Mouse (Mus musculus): Measurements from ENCODE around the gene Gpam. TPM values are rescaled to one million over a fixed set of nuclear protein-coding genes. Genes with fewer than 3 reads are reported as not detected.

Gene Gpam
- total RNA-seq, 2 experiments from 2014 or later = 84.0 to 124 TPM

DNA sequence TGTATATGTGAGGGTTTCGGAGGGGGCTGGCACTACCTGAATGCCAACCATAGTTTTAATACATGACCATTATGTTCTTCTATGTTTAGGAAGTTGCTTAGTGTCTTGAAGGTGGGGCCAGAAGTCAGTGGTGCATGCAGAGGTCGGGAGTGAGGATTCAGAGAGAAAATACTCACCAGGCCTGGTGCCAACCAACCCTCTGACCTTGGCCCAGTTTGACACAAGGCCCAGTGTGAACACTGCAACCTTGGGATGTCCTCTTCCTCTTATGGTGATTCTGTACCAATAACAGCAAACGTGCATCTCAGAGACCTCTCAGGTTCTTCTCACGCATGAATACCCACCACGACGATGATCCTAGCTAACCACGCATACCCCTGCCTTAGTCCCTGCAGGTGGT lies 11.5 kb upstream of the Gpam start:
- DNase-seq = no peak

DNA sequence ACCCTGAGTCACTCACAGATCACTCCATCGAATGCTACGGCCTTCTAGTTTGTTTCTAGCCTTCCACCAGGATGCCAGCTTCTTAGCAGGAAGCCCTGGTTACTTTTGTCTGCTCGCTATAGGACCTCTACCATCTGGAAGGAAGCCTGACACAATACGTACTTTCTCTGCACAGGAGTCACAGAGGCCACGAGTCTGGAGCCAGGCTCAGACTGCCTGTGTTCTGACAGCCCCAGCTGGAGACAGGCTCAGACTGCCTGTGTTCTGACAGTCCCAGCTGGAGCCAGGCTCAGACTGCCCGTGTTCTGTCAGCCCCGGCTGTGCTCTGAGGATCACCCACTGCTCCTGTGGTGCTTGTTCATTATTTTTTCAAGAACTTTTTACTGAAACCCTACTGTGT lies 10.8 kb upstream of the Gpam start:
- no peak for DNase-seq

DNA sequence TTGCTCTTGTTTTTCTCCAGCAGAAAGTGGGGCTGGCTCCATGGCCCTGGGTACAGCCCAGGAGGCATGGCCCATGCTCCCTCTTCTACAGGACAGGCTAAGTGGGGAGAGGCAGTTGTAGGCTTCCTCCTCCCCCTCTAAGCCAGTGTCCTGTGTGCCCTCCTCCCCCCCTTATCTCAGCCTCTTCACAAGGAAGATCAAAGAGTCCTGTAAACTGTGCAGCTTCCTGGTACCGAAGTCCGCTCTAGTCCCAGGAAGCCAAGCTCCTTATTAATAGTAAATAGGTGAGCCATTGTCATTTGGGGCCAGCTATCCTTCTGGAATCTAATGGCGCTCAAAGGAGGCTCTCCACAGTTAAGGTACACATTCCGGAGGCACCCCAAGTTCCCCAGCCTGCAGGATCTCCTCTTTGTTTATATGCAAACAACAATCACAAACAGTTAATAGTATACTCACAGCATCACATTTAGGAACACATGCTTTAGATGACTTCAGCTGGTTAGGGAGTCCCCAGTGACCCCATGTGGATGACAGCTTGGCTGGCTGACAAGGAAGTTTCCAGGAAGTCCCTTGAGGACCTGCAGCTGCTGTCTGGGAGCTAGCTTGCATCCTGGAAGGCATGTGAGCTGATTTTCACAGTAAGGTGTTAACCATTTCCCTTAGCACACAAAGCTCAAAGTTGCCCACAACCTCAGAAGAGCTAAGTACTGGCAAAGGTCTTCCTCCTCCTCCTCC lies 9.8 kb upstream of the Gpam start:
- peak; percentile 36 for DNase-seq

DNA sequence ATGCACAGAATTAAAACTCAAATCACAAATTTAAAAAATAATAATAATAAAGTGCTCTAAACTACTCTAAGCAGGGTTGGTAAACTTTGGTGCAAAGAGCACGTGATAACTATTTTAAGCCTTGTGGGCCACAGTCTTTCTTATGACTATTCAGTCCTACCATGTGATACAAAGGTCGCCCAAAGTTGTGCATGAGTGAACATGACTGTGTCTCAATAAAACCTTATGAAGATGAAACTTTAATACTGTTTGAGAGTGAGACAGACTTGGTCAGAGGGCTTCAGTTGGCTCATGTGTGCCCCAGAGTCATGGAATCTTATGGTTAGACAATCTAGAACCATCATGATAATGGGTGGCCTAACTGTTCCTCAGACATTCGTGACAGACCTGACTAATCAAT lies 8.9 kb upstream of the Gpam start:
- DNase-seq = no peak

DNA sequence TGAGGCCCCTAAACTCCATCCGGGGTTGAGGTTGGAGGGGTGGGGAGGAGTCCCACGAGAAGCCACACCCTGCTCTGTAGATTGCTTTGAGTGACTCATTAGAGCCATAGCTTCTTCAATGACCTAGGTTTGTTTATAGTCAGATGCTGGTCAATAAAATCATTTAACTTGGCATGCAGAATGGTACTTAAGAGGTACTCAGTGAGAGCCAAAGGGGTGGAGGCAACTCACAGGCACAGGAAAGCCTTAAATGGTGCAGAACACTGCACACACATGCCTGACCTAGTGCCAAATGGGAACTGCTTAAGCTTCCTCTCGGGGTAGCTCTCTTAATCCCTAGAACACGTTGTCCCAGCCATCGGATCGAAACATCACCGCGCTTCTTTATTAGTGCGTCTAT lies 7.5 kb upstream of the Gpam start:
- no peak for DNase-seq

DNA sequence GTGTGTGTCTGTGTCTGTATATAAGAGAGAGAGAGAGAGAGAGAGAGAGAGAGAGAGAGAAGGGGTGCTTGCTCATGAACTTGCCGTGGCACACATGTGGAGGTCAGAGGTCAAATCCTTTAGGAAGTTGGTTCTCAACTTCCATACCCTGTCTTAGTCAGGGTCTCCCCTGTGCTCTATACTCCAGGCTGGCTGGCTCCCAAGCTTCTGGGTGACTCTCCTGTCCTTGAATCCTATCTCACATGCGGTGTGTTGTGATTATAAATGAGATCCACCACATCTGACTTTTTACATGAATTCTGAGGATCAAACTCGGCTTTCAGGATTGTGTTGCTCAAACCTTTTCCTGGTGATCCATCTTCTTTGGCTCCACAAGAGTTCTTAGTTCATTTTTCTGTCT lies 5.4 kb upstream of the Gpam start:
- DNase-seq = no peak

DNA sequence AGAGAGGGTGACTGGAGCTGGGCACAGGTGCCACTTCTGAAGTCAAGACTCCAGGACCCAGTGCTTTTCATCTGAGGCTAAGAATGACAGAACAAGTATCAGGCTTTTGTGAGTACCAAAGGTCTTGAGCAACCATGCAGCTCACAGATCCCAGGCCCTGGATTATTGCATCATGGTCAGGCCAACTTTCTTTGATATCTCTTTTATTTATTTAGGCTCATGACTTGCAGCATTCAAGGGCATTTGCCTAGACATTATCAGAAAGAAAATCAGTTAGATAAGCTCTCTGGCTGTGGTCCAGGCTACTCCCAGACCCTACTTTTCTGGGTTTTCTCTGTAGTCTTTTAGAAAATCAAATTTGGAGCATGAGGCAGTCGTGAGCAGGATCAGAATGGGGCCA lies 4.7 kb upstream of the Gpam start:
- no peak for DNase-seq

DNA sequence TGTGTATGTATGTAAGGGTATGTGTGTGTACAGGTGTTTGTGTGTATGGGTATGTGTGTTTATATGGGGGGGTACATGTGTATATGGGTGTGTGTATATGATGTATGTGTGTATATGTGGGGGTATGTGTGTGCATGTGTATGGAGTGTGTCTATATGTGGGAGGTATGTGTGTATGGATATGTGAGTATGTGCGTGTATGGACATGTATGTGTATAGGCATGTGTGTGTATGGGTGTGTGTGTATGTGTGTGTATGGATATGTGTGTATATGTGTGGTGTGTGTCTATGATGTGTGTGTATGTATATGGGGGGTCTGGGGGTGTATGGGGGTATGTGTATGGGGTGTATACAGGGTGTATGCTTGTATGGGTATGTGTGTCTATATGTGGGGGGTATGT lies 1.4 kb upstream of the Gpam start:
- no peak for DNase-seq

DNA sequence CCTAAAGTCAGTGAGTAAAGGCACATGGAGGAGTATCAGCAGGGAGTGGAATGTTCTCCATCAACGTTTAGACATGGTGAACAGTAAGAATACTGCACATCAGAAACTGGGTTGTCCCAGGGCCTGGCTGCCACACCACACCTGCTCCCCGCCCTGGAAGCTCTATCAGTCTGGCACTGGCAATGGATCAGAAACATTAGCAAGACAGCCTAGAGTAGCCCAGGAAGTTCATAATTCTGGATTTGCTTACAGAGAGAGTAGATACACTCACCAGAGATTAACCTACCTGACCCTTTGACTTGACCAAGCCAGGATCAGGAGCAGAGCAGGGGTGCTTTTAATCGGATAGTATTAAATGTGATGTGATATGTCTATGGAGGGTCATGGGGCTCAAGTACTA lies 1.6 kb downstream of the Gpam start:
- DNase-seq = no peak

DNA sequence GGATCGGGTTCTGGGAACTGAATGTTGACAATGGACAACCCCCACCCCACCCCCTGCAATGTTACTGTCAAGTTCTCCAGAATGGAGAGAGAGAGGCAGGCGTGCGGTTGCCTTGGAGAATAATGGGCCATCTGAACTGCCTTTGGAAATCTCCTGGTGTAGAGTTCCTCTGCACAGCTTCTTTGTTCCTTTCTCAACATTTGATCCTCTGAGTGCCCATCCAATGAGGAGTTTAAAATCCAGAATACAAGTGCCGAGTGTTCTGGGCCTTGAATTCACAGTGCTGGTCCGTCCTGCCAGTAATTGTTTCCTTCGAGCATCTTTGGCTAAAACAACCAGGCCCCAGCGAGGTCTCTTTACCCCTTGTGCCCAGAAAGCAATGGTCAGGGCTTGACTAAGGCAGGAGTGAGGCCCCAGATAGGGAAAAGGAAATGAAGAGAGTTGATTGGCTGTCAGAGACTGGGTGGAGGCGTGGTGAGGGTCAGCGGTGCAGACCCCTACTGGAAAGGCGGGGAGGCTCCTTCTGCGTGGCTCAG lies 4.0 kb downstream of the Gpam start:
- no peak for DNase-seq

DNA sequence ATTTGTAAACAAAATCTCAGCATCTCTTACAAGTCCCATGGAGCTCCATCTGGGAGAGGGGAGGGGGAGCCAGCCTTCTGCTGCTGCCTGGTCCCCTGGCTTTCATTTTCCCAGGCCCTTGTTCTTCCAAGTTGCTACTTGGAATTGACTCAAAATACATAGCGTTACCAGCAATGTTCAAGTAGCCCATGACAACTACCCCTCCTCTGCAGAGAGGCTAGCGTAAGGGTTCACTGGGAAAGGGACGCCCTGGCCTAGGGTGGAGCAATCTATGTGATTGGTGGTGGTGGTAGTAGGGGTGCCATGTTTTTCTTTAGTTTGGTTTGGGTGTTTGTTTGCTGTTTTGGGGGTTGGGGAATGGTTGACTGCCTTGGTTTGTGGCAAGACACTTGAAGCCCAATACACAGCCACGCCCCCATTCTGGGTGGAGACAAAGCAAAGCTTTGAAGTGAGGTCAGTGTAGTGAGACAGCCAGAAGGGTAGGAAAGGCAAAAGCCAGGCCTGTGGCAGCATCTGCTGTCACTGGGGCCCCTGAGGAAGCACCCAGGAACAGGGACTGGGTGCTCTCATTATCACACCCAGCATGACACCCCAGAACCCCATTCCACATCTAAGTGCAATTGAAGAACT lies 4.6 kb downstream of the Gpam start:
- DNase-seq = no peak

DNA sequence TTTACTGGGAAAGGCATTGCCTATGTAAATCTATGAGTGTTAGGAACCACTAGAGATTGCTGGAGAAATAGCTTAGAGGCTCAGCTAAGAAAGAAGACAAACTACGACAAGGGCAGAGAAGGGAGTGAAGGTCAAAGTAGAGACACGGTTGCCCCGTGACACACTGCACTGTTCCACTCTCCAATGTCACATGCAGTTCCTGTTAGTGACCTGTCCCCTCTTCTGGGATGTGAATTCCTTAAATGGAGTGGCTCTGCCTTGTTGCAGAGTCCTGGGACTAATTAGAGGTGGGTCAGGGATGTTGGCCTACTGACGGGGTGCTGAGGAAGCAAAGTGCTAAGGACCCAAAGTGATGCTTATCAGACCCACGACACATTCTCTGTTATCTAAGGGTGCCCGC lies 5.2 kb downstream of the Gpam start:
- DNase-seq = no peak

DNA sequence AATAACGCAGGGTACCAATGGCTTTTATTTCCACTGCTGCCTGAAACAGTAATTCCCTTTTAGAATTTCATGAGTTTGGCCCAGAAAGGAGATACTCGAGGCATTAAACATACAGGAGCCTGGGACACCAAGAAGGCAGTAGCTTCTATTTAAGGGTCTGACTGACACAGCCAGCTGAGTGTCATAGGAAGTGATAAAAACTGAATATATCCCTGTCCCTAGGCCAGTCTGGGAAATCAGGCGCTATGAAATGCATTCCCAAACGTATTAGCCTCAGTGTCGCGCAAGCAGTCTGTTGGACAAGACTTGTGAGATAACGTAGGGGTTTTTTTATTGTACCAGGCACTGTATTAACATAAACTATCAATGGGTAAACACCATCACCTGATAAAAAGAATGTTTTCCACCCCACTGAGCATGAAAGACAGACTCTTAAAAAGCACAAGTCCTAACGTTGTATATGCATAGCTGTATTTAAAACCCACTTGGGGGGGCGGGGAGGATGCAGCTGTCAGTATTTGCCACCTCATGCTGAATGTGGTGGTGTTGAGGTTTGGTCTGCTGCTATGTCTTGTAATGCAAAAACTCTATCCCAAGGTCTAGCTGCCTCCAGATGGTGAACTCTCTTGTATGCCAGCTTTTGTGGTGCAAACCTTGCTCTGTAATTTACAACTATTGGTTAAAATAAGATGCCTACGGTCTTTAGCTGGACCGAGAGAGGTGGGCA lies 6.4 kb downstream of the Gpam start:
- DNase-seq = no peak

DNA sequence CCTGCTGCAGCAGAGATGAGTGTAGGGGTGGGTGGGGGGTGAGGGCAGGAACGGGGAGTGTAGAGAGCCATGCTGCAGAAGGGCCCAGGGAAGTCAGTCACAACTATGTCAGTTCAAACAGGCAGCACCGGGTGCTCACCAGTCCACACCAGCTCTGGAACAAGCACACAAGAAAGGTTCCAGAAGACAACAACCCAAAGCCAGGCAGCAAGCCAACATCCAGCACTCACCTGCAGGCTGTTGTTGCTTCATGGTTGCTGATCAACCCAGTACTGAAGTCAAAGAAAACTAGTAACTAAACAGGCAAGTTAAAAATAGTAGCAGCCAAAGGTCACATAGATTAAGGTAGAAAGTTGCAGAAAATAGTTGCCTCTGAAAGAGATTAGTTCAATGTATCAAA lies 7.5 kb downstream of the Gpam start:
- no peak for DNase-seq

DNA sequence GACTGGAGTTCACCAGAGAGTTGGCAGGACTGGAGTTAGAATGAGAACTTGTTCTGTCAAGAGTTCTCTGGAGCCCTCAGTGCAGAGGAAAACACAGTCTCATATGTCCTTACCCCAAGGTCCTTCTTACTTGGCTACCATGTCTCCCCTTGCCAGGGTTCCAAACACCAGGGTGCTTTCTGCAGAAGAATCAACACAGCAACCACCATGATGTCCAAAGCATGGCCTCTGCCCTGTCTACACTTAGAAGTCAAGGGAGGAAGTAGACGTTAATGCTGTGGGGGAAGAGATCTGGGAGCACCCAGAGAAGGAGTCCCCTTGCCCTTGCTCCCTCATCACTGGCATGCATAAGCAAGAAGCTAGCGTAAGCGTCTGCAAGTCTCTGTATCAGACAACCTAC lies 9.0 kb downstream of the Gpam start:
- no peak for DNase-seq

DNA sequence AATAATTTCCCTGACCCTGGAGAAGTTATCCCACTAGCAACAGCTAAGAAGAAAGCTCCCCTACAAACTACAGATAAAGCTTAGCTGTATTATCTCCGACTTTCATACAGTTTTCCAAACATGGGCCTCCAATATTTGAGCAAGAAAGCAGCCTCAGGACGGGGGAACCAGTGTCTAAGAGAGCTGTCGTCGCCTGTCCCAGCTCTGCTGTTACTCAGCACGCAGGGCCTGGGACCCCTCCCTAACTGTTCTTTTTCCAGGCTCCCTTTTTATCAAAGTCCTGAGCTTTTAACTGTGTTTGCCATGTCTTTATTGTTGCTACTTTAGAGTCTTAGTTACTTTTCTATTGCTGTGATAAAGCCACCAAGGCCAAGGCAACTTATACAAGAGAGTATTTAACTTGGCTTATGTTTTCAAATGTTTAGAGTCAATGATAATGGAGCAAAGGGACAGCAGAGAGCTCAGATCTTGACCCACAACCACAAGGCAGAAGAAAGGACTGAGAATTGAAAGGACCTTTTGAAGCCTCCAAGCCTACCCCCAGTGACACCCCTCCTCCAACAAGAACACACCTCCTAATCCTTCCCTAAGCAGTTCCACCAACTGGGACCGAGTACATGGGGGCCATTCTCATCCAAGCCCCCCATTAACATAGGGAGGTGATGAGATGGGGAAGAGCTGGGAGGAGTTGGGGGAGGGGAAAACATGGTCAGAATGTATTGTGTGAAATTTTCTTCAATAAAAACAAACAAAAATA lies 9.8 kb downstream of the Gpam start:
- DNase-seq = no peak

DNA sequence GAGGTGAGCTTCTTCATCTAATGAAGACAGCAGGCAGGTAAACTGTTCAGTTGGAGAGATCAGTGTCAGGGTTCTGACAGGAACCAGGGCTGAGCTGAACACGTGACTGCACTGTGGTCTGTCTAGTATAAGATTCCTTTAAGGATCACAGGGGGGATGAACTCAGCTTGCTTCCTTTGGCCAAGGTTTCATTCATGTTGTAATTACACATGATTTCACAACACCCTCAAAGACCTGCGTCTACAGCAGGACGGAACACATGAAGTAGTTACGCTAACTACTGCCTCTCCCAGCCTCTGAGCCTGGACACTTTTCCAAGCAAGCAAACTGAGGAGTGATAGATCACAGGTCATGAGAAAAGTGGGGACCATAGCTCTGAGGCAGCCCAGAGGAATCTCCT lies 11.5 kb downstream of the Gpam start:
- DNase-seq = no peak

DNA sequence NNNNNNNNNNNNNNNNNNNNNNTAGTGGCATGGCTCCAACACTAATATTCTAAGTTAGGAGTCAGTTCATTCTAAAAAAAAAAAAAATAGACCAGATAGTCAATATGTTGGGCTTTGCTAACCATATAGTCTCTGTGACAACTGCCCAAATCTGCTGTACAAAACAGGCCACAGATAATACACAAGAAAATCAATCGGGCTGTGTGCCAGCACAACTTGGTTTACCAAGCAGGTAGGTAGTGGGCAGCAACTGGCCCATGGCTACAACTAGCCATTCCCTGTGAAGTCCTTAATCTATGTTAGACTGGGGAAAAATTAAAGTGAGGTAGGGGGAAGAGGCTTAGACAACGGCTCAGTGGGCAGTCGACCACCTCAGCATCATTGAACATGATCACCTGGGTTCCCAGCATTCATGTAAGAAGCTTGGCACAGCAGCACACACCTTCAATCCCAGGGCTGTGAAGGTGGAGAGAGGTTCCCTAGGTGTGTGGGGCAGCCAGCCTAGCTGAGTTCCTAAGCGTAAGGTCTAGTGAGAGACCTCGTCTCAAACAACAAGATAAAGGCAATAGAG lies 12.1 kb downstream of the Gpam start:
- DNase-seq = no peak

DNA sequence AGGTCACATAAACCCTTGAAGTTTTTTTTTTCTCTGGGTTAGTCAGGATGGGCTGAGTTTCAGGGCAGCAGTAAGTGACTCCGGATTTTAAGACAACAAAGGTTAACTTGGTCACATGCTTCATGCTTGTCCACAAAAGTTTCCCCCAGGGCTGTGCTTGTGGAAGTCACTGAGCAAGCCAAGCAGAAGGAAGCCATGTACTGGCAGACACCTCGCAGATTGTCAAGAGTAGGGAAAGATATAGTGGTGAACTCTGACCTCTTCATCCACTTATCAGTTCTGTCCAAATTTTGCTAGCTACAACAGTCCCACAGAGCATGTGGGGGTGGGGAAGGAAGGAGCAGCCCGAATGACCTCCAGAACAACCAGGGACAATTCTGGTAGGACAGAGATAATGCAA lies 19.1 kb downstream of the Gpam start:
- no peak for DNase-seq

DNA sequence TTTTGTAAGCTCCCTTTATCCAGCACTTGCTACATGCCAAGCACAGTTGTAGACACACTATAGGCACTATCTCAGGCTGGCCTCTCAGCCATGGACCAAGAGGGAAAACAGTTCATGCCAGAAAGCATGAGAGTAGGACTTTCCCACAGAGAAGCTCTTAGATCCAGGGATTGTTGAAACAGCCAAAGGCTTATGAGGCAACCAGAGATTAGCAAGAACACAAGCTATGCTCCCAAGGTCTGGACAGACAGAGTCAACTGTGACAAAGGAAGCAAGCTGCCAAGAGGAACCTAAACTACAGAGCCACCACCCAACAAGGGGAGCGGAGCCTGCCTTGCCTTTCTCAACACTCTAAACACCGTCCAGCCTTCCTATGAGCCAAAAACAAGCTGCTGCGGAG lies 21.1 kb downstream of the Gpam start:
- no peak for DNase-seq

DNA sequence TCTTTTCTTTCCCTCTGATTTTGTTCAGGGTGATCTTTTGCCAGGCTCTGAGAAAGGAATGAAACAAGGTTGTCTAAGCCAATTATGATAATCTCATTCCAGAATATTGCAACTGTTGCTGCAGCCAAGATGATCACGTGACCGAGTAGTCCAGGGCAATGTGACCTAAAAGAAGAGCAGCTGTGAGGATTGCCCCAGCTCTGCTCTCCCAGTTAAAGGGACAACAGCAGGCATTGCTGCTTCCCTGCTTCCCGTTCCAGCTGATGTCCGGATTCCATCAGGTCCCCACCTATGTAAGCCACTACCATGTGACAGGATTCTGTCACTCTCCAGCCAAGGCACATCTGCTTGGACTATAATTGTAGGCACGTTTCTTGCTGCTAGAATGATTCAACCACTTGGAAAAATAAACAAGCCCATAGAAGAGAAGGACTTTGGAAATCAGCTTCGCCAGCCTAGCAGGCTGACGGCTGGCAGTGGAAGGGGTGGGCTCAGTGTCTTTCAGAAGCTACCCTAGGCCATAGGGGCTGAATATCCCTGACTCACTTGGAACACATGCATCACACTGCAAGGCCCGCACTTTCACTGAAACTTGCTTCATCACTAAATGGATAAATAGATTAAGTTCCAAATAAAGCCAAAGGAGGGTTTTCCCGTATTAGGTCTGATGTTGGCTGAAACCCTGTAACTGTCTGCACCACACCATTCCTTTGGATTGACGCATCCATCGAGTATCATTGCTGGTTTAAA lies 23.8 kb downstream of the Gpam start:
- peak; percentile 75 for DNase-seq

DNA sequence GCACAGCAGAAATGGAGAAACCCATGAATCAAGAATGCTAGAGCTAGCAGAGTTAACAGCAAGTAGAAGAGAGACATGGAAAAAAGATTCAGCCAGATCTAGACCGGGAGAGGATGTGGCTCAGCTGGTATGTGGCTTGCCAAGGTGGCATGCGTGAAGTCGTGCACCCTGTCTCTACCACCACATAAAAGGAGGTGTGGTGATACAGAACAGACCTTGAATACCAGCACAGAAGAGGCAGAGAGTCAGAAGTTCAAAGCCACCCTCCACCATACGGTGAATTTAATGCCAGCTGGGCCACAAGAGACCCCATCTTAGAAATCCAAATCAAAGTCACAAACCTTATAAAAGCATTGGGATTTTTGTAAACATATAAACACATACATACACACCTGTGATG lies 25.4 kb downstream of the Gpam start:
- DNase-seq = no peak
